Mouse (Mus musculus): ENCODE measurements at regions not wholly inside any gene's neighbourhood (a gene's known extent, or its start where the extent isn't known, plus 50 kb on each side); places are given as distances from the start of the nearest gene placed in this dataset.

DNA sequence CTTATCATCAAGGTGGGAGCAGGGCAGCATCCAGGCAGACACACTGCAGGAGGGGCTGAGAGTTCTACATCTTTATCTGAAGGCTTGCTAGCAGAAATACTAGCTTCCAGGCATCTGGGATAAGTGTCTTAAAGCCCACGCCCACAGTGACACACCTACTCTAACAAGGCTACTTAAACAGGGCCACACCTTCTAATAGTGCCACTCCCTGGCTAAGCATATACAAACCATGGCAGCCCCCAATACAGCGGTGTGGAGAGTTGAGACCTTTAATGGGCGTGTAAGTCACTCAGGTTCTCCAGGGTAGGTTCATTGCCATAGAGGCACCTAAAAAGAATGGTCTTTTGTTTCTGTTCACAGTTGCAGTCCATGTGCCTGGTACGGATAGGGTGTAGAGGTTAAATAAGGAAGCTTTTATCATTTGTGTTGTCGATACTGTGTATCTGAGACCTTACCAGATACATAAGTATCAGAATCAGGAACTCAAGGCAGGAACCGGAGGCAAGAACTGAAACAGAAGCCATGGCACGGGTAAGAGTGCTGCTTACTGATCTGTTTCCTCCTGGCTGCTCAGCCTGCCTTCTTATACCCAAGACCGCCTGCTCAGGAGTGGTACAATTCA lies 69.0 kb upstream of the Atrnl1 start:
- DNase-seq (ENCODE audit: low spot score), result no peak

DNA sequence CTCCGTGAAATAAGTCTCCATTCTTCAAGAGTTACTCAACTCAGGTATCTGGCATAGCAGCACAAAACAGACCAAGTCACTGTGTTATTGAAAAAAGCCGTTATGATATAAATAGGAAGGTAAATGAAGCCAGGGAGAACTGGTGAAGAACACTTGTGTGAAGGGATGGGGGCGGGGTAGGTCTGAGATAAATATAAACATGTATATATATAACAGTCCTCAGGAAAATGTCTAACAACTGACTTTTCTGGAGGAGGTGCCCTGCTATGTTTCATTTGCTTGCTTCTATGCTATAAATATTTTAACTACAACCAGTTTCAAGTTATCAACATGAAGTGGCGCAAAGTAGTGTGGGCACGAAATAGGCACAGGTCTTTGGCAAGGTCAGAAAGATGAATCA lies 68.3 kb upstream of the Atrnl1 start:
- no peak for DNase-seq (ENCODE audit: low spot score)

- DNase-seq (ENCODE audit: low spot score), result peak; percentile 3
These were observed 67.1 kb upstream of the Atrnl1 start for GRCm38 (mm10) chr19:57543681-57544214.

DNA sequence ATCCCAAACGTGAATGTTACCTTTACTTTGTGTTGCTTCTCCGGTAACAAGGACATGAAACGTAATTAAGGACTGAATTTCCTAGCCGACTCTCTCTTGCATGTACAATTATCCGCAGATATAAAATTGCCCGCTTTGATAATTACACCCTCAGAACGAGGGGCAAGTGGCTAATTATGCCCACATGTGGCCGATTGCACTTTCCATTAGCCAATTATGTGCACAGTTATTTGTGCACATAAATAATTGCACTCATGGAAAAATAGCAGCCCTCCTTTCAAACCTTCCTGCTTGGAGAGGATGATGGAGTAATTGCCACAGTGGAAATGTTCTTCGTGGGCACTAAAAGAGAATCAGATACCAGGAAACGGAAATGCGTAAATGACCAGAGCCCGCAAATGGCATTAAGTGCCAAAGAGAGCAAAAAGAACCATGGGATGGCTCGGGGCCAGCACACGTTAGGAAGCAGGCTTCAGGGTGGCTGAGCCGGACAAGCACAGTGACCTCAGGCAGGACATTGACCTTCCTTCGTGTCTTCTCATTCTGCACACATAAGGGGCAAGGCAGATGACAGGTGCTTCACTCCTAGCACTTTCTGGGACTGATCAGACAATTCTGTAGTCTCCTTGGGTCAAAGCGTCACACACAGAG lies 66.5 kb upstream of the Atrnl1 start:
- no peak for DNase-seq (ENCODE audit: low spot score)

DNA sequence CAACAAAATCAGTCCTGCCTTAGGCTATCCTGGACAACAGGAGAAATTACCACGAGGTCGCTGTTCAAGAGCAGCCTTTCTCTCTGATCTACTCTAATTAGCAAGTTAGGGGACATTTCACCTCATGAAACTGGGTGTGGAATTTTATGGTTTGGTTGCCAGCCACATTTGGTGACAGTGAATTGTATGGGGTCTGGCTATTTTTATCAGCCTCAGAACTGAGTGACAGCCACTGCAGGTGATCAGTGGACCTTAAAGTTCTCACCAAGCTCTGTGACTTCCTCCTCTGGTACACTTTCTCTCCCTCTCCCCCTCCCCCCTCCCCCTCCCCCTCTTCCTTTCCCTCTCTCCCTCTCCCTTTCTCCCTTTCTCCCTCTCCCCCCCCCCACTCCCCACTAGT lies 65.8 kb upstream of the Atrnl1 start:
- DNase-seq (ENCODE audit: low spot score), result no peak

- DNase-seq (ENCODE audit: low spot score), result no peak
These were observed 64.8 kb upstream of the Atrnl1 start for GRCm38 (mm10) chr19:57546039-57546438.

- no peak for DNase-seq (ENCODE audit: low spot score)
These were observed 64.3 kb upstream of the Atrnl1 start for GRCm38 (mm10) chr19:57546519-57546918.

DNA sequence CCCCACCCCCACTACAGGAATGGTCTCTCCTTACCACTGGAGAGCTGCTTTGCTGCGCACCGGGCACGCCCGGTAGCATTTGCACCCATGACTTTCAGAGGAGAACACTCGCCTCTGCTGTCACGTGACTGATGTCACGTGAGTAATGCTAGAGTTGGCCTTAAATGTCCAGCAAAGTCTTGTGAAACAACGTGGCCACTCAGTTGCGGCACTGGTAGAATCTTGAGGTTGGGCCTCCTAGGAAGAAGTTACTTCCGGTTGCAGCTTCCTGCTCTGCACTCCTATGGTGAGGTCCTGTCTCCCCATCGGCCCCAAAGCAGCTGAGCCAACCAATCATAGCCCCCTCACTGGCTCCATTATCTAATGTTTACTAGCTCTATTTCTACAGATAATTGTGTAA lies 62.7 kb upstream of the Atrnl1 start:
- DNase-seq (ENCODE audit: low spot score), result no peak

GRCm38 (mm10) chr19:57548661-57549060 lies 62.2 kb upstream of the Atrnl1 start:
- DNase-seq (ENCODE audit: low spot score), result no peak

DNA sequence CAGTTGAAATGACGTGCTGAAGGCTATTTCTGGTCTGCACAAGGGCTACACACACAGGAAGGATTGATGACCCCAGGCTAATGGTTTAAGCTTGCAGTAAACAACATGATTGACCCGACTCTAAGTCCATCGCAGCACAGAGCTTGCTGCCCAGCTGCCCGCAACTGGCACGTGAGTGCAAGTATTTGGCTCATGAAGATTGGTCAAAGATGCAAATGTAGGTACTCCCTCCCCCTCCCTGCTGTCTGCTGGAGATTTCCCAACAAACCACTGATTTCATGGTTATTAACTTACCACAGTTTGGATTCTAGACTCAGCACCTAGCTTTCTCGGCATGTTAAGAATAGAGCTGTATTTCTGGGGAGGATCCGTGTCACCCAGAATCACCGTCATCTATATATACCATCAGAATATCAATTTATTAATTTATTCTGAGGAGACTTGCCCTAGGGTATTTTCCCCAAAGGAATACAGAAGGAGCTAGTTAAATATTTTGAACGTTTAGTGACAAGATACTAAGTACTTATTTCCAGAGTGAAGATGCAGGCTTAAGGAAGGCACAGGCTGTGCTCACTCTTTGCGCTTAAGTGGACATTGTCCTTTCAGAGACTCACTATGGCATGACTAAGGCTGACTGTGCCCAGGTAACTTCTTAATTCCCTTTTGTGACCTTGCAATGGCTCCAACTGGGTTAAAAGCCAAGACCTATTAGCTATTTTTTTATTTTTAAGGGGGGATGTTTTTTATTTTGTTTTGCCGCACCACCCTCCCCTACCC lies 57.7 kb upstream of the Atrnl1 start:
- DNase-seq (ENCODE audit: low spot score), result no peak

- DNase-seq (ENCODE audit: low spot score), result no peak
These were observed 56.7 kb upstream of the Atrnl1 start for GRCm38 (mm10) chr19:57554086-57554485.

- no peak for DNase-seq (ENCODE audit: low spot score)
These were observed 55.5 kb upstream of the Atrnl1 start for GRCm38 (mm10) chr19:57555313-57555712.

GRCm38 (mm10) chr19:57558420-57558967 lies 52.3 kb upstream of the Atrnl1 start:
- DNase-seq (ENCODE audit: low spot score), result no peak

GRCm38 (mm10) chr19:57560757-57561156 lies 50.1 kb upstream of the Atrnl1 start:
- peak; percentile 6 for DNase-seq (ENCODE audit: low spot score)
